Mouse (Mus musculus) granulocyte monocyte progenitor cell, adult 5-6 weeks (primary cell): Measurements from ENCODE around the gene Gm49325. TPM values are rescaled to one million over a fixed set of nuclear protein-coding genes. Genes with fewer than 3 reads are reported as not detected.

Source experiments
- ATAC-seq: replicated peaks from 2 replicates; pipeline ENCODE4 v1.8.0; 2016; ENCODE audit warnings: mild to moderate bottlenecking, moderate TSS enrichment, inconsistent platforms; ENCODE audit not compliant: poor library complexity, severe bottlenecking
- total RNA-seq, 2 experiments: library from RNA; stranded (forward) in 1 of 2; stranded (reverse) in 1 of 2; fragments of 200-712, 200-1000 nt in 1 of 2; fragments of >200 nt in 1 of 2; fragmentation: Nextera tagmentation in 1 of 2; gene quantifications; 2 replicates each; pipeline ENCODE4 v1.2.3; 2014 to 2017

The Gm49325 gene
- total RNA-seq, 2 experiments from 2014 or later, result not detected

DNA sequence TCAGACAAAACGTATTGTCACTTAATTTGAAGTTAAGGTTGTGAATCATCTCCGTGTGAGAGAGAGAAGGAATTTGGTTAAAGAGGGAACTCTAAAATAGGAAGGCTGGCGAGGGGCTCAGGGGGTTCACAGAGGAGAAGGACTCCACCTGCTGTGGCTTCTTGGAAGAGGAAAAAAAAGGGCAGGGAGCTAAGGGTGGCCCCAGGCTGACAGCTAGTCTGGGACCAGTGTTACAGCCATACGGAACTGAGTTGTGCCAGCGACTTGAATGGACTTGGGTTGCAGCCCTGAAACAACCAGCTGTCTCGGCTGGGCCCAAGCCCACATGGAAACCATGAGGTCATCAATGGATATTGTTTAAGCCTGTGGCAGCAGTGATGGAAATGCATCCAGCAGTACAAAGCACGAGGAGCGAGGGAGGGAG lies 17.1 kb downstream of the Gm49325 start:
- ATAC-seq, result peak; percentile 25

DNA sequence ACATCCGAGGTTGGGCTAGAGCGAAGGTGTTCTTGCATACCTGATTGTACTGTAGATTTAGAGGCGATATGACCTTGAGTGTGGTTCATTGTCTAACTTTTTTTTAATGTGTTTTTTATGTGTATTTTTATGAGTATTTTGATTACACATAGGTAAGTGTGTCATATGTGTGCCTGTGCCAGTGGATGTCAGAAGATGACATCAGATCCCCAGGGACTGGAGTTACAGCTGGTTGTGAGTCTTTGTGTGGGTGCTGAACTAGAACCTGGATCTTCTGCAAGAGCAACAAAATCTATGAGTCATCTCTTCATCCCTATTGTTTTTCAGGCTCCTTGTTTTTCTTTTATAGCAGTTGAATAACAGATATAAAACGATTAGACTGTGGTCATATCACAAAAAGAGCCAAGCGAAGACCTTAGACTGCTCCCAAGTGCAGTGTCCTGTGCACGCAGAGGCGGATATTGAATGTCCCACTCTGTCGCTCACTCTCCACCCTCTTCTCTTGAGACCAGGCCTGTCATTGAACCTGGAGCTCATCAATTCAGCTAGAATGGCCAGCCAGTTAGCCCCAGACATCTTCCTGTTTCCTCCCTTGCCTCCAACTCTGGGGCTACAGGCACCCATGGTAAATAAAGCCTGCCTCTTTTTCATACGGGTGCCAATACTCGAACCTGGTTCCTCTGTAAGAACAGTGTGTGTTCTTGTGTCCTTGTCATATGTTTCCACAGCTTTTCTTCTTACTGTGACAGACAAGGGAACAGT lies 17.8 kb downstream of the Gm49325 start:
- no peak for ATAC-seq

DNA sequence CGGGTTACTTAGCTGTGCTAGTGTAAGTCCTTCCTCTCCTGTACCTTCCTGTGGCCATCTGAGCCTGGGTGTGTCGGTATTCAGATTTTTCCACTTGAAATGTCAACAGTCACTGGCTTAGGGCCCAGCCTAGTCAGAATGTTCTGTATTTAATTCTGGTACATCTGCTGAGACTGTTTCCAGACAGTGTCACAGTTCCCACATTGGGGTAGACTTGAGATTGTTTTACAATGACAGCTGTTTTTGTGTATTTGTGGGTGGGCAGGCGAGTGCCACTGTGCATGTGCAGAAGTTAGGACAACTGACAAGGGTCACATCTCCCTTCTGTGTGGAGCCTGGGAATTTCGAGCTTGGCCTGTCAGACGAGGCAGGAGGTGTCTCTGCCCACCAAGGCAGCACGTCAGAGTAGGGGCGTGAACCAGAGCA lies 18.6 kb downstream of the Gm49325 start:
- ATAC-seq, result no peak

DNA sequence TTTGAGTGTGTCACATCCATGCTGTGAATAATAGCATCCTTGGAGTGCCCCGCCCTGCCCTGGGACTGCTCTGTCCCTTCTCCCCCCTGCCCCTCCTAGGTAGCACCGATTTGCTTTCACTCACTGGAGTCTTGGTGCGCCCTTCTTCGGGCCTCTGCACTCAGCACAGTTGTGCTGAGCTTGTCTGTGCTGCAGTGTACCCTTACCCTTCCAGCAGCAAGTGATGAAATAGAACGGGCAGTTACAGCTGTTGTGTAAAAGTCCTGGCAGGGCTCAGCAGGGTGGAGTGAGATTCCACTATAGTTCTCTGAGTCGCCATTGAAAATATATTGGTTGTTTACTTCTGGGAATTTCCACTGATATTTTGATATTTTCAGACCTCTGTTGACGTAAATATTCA lies 20.0 kb downstream of the Gm49325 start:
- no peak for ATAC-seq

DNA sequence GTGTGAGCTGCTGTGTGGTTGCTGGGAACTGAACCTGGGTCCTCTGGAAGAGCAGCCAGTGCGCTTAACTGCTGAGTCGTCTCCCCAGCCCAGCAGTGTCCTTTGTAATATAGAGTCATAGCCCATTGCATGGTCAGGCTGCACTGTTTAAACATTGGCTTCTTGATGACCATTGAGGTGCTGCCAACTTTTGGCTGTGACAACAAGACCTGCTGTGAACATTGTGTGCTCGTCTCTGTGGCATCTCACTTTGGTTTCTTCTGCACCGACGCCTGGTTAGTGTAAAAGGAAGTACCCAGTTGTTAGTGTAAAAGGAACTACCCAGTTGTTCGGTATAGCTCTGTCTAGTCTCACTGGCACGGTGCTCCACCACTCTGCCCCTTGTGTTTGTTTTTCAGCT lies 20.6 kb downstream of the Gm49325 start:
- peak; percentile 12; the same call in 1 of the 2 replicates for ATAC-seq

DNA sequence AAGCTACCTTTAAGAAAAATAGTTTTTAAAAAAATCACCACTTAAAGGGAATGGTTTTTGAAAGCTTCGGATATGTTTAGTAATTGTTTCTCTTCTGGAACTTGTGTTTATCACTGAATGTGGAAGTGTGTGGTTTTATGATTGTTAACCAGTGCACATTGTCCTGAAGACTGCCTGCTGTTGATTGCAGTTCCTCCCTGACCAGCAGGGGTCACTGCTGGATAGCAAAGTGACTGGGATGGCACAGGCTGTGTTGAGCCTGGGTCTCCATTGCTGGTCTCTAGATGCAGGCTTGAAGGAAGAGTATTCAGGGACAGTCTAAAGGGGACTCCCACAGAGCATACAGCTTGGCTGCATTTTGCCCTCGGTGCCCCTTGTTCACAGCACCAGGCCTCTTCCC lies 21.5 kb downstream of the Gm49325 start:
- peak; percentile 75 for ATAC-seq

DNA sequence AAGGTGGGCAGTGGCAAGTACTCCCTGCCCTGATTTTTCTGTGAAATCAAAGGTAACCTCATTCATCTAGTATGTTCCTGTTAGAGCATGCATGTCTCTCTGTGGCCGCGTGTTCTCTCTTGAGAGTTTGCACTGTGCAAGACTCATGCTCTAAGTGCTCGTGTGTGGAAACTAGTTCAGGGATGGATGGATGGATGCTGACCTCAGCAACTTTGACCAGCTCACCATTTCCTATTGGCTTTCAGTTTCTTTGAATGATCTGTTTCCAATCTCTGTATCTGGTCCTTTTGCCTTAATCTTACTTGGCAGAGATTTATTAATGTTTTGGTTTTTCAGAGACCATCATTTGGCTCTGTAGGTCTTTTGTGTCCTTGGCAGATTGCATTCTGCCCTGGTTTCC lies 23.2 kb downstream of the Gm49325 start:
- no peak for ATAC-seq

DNA sequence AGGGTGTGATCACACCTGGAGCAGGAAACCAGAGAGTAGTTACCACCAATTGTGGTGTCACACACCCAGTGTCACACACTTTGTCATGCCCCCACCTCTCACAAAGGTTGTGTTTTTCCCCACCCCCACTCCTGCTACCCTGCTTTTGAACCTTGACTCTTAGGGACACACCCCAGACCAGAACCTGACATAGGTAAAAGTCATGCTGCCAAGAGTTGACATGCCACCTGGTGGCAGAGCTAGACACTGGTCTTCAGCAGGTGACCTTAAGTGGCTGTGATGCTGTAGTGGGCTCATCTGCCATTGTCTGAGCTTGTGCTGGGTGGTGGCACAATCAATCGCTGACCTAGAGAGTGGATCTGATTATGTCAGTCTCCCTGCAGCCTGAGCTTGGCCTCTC lies 24.0 kb downstream of the Gm49325 start:
- no peak for ATAC-seq

DNA sequence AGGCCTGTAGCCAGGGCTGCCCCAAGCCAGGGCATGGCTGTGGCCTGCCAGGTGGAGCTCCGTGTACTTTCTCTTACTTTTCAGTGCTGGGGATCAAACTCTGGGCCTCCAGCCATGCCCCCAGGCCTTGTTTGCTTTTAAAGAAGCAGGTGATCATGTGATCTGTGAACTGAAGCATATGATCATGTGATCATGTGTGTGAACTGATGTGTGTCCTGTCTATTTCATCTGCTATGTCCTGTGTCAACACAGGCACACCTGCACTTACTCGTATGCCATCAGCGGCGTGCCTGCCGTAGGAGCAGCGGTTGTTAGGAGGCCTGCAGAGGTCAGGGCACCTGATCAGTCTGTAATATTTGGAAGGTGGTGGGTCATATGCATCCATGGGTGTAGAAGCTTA lies 28.0 kb downstream of the Gm49325 start:
- ATAC-seq, result no peak

DNA sequence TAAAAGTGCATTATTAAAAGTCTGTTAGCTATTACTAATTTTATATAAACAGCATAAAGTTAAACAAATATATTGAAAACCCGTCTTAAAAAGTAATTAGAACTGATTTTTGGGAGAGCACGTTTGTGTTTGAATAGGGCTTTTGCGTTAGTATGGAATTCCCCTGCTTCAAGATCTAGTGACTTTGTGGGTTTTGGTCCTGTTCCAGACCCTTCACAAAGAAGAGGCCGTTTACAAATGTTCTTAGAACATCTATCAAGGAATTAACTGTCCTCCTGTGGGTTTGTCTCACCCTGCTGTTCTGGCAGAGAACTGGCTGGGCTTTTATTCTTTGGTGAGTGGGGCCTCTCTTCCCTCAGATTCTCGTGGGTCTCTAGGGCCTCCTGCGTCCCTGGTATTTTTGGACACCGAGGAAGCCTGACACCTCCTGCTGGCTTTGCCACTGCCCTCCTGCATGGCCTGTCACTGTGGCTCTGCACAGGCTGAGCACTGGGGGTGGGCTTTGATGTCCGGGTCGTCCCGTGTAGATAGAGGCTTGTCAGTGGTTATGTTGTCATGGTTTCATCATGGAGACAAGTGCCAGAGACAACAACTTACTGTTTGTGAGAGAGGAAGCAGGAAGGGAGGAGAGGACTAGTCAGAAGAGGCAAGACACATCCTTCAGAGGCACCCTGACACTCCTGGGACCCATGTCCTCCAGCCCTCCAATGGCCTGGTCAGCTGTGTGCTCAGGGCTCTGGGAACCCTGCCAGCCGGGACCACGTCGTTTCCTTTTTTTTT lies 28.6 kb downstream of the Gm49325 start:
- ATAC-seq, result 0 out of 2 replicates have a peak, but pooled peaks have one; percentile 17

DNA sequence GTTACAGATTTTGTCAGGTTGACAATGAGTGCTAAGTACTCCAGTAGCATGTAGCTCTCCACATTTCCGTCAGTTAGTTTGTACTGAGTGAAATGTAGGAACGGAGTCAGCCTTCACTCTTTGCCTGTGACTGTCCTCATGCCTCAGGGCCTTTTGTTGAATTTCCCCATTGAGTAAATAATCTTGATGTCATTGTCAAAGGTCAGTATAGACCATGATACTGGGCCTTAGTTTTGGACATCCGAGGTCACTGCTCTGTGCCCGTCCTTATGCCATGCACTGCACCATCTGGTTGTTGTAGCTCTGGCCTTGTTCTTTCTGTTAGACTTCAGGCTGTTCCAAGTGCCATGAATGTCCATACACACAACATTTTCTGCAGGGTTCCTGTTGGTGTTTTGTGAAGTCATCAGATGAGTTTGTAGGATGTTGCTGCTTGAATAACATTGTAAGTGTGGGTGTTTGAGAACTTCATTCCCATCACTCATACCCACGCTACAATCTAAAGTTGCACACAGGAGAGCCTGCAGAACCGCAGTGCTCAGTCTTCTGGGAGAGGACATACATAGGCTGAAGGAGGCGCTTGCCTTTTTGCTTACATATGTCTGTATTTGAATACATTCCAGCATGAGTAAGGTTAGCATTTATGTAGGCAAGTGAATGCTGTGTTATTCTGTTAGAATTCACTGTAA lies 30.4 kb downstream of the Gm49325 start:
- no peak for ATAC-seq

DNA sequence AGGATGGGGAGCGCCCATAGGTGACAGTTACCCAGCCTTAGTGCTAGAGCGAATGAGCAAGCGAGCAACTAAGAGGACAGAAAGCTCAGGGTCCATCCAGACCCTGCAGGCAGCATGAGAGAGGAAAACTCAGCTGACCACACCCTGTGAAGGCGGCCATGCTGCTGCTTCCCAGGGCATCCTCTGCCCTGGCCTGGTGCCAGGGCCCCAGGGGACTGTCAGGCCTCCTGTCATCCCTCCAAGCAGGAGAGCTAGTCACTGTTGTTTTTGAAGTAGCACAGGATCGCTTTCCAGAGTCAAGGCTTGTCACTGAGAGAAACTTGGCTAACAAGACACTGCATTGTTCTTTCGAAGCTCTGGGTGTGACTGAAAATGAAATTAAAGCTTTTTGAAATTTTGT lies 33.0 kb downstream of the Gm49325 start:
- ATAC-seq, result no peak

DNA sequence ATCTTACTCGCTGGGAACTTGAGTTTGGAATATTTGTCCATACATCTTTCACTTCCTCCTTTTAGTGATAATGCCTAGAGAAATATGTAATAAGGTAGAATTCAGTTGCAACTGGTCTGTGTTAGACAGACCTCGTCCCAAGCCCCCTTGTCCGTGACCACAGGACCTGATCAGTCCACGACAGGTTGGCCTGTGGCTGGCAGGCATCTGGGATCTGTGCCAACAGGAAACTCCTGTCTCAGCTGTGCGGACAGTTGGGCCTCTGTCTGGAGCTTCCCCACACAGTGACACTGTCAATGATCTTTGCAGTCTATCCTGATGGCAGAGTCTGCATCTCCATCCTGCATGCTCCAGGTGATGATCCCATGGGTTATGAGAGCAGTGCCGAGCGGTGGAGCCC lies 37.2 kb downstream of the Gm49325 start:
- ATAC-seq, result peak; percentile 36; the same call in 1 of the 2 replicates

DNA sequence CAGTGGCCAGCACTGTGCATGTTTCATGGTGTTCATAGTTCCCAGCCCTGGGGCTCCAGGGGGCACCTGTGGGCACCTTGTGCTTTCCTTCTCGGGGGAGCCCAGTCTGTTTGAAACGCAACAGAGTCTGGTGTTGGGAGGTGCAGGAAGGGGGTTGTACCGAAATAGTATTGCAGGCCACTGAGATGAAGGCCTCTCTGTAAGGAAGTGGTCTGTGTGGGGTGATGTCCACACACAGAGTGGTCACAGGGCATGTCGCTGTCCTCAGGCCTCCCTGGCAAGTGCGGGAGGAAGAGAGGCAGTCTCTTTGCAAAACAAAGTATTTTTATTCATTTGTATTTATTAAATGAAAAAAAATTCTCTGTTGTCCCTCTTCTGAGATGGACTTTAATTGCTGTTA lies 39.6 kb downstream of the Gm49325 start:
- peak; percentile 45; the same call in 1 of the 2 replicates for ATAC-seq

DNA sequence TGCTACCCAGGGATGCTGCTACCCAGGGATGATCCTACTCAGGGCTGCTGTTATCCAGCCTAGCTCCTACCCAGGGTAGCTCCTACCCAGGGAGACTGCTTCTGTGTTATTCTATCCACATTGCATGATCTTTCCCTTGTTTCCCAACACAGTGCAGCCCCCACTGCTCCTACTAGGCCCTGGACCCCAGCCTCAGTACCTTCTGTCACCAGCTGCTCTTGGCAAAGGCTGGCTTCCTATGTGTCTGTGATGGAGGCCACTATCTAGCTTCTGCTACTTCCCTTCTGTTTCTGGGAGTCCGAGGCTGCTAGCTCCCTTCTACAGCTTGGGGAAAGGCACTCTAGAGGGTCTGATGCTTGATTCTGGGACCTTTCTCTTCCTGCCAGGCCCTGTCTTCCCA lies 41.5 kb downstream of the Gm49325 start:
- ATAC-seq, result no peak

DNA sequence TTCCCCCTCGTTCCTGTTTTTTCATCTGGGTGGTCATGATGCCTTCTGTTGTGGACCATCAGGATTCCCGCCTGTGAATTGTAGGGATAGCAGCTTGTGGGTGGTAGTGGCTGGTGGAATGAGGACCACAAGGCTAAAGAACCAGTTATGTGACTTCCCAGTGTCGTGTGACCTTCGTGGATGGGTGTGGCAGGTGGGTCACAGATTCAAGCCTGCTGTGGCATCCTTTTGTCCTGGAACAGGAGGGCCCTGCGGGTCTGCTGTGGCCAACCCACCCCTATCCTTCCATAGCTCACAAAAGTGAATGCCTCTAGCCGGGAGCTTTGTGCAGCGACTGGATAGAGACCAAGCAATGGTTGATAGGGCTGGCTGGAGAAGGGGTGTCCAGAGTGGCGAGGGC lies 41.9 kb downstream of the Gm49325 start:
- ATAC-seq, result no peak

DNA sequence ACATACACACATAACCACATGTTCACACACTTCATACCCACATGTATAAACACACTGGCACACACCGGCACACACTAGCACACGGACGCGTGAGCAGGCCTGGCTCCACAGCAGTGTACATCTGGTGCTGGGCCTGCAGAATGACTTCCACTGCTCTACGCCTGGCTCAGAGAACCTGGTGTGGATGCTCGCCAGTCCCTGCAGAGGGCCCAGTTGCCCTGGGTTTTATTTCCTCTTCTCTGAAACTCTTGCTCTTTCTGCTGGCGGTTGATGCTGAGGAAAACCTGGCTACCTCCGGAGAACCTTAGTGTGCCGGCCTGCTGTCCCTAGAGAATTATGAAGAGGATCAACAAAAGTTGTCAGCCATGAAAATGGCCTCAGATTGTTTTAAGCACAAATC lies 46.0 kb downstream of the Gm49325 start:
- ATAC-seq, result no peak

DNA sequence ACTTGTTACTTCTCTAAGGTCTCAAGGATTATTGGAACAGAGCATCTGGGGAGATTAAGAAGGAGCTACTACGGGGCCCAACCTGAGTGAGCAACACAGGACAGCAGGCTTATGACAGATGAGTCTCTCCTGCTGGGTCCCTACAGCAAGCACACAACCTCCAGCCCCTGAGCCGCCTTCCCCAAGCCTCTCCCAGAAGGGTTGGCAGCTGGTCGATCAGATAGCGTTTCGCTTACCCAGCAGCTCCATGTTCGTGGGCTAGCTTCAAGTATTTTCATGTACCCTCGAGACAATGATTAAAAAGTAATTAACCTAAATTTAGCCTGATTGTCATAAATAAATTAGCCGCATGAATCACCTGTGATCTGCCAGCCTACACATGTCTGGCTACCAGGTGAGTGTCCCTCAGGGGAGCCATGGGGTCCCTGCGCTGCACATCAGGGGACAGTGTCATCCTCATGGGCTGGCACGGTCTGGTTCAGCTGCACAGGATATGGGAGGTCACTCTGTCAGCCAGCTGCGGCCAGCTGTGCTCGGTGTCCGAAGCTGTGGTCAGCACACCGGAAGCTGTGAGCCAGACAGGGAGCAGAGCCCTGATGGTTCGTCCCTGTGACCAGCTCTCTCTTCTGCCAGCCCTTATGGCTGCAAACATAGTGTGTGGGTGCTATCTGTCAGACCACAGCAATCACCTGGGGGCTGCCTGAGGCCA lies 52.4 kb downstream of the Gm49325 start:
- ATAC-seq, result no peak

DNA sequence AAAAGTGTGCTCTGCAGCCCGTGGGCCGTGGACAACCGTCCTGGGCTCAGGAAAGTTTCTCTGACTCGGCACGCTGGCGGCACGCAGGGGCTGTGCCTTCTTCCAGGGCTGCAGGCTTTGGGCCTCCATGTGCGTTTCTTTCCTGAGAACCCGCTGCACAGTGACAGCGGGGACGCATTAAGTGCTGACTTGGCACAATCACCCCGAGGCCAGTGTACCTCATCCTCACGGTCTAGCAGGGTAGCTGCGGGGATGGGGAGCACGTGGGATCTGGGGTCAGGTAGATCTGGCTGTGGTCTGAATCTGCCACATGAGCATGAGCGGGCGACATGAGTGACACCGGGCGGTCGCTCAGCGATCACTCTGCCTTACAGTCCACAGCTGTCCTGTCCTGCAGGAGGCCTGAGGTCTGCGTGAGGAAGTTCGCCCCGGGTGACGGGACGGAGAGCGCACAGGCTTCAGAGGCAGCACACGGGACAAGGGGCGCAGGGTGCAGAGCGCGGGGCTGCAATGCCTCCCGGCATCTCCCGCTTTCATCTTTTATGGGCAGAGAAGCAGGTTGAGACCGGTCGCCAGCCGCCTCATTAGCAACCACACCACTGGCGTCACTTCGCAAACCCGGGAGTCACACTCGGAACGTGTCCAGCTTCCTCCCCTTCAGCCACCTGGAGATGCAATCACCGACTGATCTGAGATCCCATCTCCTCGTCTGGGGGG lies 58.1 kb downstream of the Gm49325 start:
- peak; percentile 43; the same call in 1 of the 2 replicates for ATAC-seq

DNA sequence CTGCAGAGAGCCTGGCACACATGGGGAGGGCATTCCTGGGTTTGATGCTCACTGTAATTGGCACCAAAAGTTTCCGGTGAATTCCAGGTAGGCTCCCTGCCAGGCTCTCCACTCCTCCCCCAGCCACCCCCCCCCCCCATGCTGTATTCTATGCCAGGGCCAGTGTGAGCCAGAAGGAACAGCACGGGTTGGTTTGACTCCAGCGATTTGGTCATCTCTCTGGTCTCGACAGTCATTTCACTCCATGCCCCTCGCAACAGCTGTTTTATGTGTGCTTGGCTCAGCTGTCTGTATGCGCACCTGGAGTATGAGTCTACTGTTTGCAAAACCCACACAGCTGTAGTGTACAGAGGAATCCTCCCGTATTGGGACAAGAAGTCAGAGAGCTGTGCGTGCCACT lies 60.3 kb downstream of the Gm49325 start:
- no peak for ATAC-seq
